Mouse (Mus musculus): ENCODE data around the gene Gtf3c6.

The Gtf3c6 gene

GRCm38 (mm10) chr10:40258976-40259375 lies 1.1 kb upstream of the Gtf3c6 start:
- DNase-seq (ENCODE audit: low spot score in 2 of 2): peak; percentile 48 to 66

GRCm38 (mm10) chr10:40258401-40258966 lies 576 bp upstream of the Gtf3c6 start:
- DNase-seq (ENCODE audit: low spot score in 2 of 2): peak; percentile 75 to 85

DNA sequence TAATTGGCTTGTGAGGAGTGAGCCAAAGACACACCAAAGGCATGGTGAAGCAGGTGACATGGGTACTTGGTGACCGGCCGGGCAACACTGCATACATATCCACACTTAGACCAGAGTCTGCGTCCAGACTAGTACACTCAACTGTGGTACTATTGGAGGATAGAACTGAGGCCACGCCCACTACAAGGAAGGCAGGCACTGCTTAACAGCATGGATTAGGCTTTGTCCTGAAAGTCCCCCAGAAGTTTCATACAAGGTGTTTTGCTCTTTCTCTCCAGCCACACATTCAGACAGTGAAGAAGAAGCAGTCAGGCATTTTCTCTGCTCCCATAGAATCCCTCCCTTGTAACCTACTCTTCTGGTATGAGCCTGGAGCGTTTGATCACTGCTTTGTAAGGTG lies 1.2 kb downstream of the Gtf3c6 start:
- peak; percentile 68 to 76 for DNase-seq (ENCODE audit: low spot score in 2 of 2)

DNA sequence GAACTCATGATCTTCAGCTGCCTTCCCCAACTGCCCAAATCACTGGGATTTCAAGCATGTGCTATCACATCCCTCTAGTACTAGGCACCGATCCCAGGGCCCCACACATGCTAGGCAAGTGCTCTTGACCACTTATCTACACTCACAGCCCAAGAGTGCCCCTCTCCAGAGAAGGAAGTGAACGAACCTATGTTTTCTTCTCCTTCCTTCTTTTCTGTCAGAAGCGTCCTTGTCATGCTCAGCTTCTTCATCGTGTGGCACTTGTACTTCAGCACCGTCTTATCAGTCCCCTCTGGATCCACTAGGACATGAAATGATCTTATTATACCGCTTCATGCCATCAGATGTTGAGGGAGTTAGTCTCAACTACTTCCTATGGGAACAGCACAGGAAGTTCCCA lies 6.9 kb downstream of the Gtf3c6 start:
- DNase-seq (ENCODE audit: low spot score in 2 of 2): no peak

DNA sequence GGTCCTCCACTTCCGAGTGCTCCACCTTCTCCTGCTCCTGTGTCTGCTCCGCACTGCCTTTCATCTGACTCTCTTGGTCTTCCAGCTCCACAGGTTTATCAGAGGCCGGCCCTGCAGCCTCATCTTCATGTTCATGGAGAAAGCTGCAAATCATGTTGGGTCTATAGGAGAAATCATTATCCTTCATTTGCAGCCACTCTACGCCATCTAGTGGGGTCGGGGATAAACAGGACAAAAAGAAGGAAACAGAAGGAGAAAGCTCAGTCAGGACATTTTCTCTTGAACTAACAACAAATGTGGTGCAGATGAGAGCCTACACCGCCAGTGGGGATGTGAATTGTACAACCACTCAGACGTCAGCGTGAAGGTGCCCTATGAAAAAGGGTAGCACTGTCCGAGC lies 8.3 kb downstream of the Gtf3c6 start:
- DNase-seq (ENCODE audit: low spot score in 2 of 2): no peak

DNA sequence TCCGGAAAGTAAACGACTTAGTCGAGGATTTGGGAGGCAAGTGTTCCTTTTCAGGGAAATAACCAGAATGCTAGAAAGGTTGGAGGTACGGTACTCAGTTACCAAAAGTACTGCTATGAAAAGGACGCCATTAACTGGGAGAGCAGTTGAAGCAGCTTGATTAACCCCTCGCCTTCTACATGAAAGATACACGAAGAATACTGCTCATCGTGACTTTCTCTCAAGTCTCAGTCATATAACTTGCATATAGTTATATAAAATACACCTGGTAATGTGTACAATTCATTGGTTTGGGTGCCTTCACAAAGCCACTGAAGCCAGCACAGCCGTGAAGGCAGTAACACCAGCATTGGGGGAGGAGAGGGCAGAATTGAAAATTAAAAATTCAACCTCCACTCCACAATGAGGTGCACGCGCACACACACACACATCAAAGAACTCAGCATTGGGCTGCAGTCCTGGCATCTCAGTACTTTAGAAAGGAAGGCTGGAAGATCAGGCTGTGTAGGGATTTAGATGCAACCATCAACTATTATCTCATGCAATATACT lies 10.7 kb downstream of the Gtf3c6 start:
- no peak for DNase-seq (ENCODE audit: low spot score in 2 of 2)

DNA sequence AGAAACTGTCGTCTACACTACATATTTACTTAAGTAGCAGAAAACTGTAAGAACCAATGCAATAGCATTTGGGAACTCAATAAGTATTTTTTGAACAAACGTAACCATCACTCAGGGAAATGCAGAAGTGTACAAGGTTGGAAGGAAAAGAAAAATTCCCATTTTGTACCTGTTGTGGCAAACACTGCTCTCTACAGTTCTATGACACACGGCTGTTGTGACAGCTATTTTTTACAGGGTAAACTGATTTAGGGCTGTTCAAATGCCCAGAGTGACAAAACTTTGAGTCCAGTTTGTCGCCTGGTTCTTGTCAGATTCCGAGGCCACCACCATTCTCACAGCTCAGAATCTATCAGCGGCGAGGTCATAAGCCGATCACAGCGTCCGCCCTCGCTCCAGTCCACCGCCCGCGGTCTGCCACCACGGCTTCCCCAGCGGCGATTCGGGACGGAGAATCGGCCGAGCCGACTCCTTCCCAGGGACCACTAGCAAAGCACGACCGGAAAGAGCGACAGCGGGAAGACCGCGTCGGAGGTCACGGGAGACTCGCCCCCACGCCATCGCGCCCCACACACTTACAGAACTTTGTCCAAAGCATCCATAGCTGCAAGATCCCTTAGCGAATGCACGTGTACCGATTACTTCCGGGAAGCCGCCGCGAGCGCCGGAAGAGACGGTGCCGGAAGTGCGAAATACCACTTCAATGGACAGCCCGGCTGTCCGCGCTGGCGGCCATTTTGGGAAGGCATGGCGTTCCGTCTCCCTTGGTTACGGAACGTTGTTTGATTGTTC lies 11.3 kb downstream of the Gtf3c6 start, which contains the start of gene Rpf2:
TSS of gene Rpf2 (minus strand) at position 663 of the 792 bp plus-strand sequence.
- DNase-seq (ENCODE audit: low spot score in 2 of 2): peak; percentile 72 to 87

GRCm38 (mm10) chr10:40237826-40238225 lies 20.1 kb downstream of the Gtf3c6 start:
- DNase-seq (ENCODE audit: low spot score in 2 of 2): no peak

DNA sequence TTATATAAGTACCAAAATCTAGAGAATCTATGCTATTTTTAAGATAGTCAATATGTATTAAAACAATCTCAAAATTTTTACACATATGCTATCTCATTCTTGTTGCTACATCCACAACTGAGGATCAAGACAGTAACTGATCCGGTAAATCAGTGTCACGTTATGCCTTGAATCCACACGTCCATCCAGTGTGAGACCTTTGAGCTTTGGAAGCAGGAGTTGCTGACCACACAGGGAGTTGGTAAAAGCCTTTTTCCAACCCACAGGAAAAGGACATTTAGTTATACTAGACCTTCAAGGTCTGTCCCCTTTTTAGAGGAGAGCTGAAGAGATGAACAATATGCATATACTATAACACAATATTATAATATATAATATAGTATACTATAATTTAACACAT lies 24.7 kb downstream of the Gtf3c6 start:
- no peak for DNase-seq (ENCODE audit: low spot score in 2 of 2)

- DNase-seq (ENCODE audit: low spot score in 2 of 2): no peak
Observed at GRCm38 (mm10) chr10:40232442-40232841, 25.5 kb downstream of the Gtf3c6 start.

DNA sequence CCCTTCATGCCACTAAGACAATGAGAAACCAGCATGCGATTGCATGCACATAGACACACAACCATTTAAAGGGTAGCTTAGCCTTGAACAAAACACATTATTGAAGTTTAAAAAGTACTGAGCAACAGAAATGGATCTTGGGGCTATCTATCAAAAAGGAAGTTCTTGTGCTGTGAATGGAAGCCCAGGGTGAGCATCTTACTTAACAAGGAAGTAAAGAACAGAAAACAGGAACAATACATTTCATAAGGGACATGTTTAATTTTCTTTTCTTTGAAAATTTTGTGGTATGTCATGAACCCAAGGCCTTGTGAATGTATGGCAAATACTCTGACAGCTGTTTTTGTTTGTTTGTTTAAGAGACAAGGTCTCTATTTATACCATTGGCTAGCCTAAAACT lies 28.2 kb downstream of the Gtf3c6 start:
- DNase-seq (ENCODE audit: low spot score in 2 of 2): no peak

- DNase-seq (ENCODE audit: low spot score in 2 of 2): no peak
Observed at GRCm38 (mm10) chr10:40227660-40228303, 30.1 kb downstream of the Gtf3c6 start.

GRCm38 (mm10) chr10:40218874-40219273 lies 39.0 kb downstream of the Gtf3c6 start:
- no peak for DNase-seq (ENCODE audit: low spot score in 2 of 2)

- DNase-seq (ENCODE audit: low spot score in 2 of 2): peak; percentile 93 to 95
Observed at GRCm38 (mm10) chr10:40212443-40213169, 45.3 kb downstream of the Gtf3c6 start.

Measured in spleen, postnatal 4 days (tissue).